Mouse (Mus musculus) myocyte (in vitro differentiated cells): ENCODE measurements around the gene Kazald1.

Experiments
- CEBPB ChIP-seq: IDR thresholded peaks from 2 replicates; pipeline ENCODE4 v1.6.1; 2011; ENCODE audit warnings: mild to moderate bottlenecking, moderate library complexity; ENCODE audit not compliant: poor library complexity, insufficient read depth, severe bottlenecking
- E2F4 ChIP-seq: IDR thresholded peaks from one replicate; pipeline ENCODE4 v1.6.1; 2011; ENCODE audit warnings: mild to moderate bottlenecking, control low read depth, moderate library complexity; ENCODE audit not compliant: insufficient read depth
- MAX ChIP-seq: IDR thresholded peaks from one replicate; pipeline ENCODE4 v1.6.1; 2011; ENCODE audit warnings: low read depth, mild to moderate bottlenecking, control low read depth
- MYOD1 ChIP-seq, 3 experiments: IDR thresholded peaks; one replicate each; pipeline ENCODE4 v1.6.1; 2011; ENCODE audit warnings: control low read depth in 2 of 3, low read depth in 2 of 3, mild to moderate bottlenecking in 2 of 3, moderate library complexity in 1 of 3; ENCODE audit not compliant: insufficient read length in 2 of 3, control insufficient read depth in 1 of 3
- MYOG ChIP-seq, 3 experiments: IDR thresholded peaks; one replicate each; pipeline ENCODE4 v1.6.1; 2011; ENCODE audit warnings: control low read depth in 2 of 3, low read depth in 2 of 3, mild to moderate bottlenecking in 2 of 3; ENCODE audit not compliant: insufficient read length in 2 of 3, control insufficient read depth in 1 of 3, insufficient read depth in 1 of 3
- POLR2A ChIP-seq: IDR thresholded peaks from one replicate; pipeline ENCODE4 v1.6.1; 2011; ENCODE audit warnings: low read depth, mild to moderate bottlenecking, control low read depth, moderate library complexity; ENCODE audit not compliant: insufficient read length
- POLR2AphosphoS2 ChIP-seq: IDR thresholded peaks from one replicate; pipeline ENCODE4 v1.6.1; 2011; ENCODE audit warnings: low read depth, control low read depth; ENCODE audit not compliant: insufficient read length
- REST ChIP-seq: IDR thresholded peaks from one replicate; pipeline ENCODE4 v1.6.1; 2011; ENCODE audit warnings: mild to moderate bottlenecking, control low read depth, moderate library complexity; ENCODE audit not compliant: insufficient read depth, insufficient read length
- SRF ChIP-seq: IDR thresholded peaks from one replicate; pipeline ENCODE4 v1.6.1; 2011; ENCODE audit warnings: low read depth; ENCODE audit not compliant: control insufficient read depth, insufficient read length
- TCF12 ChIP-seq: IDR thresholded peaks from one replicate; pipeline ENCODE4 v1.6.1; 2011; ENCODE audit warnings: mild to moderate bottlenecking, control low read depth; ENCODE audit not compliant: poor library complexity, insufficient read depth, severe bottlenecking
- TCF3 ChIP-seq: IDR thresholded peaks from one replicate; pipeline ENCODE4 v1.6.1; 2011; ENCODE audit warnings: low read depth, control low read depth; ENCODE audit not compliant: insufficient read length
- USF1 ChIP-seq: IDR thresholded peaks from one replicate; pipeline ENCODE4 v1.6.1; 2011; ENCODE audit warnings: low read depth, mild to moderate bottlenecking, control low read depth, moderate library complexity

- TF ChIP-seq POLR2A: no peak
- no peak for TF ChIP-seq USF1
- TF ChIP-seq MAX: no peak
- no peak for TF ChIP-seq TCF12
- TF ChIP-seq POLR2AphosphoS2: no peak
- TF ChIP-seq REST: no peak
- TF ChIP-seq CEBPB: no peak
- no peak for TF ChIP-seq E2F4
- no peak for TF ChIP-seq SRF
- no peak for TF ChIP-seq MYOD1 (IDR thresholded peaks at IDR 0.05; ENCODE audit: control insufficient read depth in 1 of 3, insufficient read length in 2 of 3, low read depth in 2 of 3)
- no peak for TF ChIP-seq TCF3
- TF ChIP-seq MYOG (IDR thresholded peaks at IDR 0.05; ENCODE audit: control insufficient read depth in 1 of 3, insufficient read depth in 1 of 3, insufficient read length in 2 of 3, low read depth in 2 of 3): no peak
These were observed 6.2 kb downstream of the Kazald1 start for GRCm38 (mm10) chr19:45081279-45081678.
